Mouse (Mus musculus) adrenal gland, adult (tissue): ENCODE data around the gene Mgat2.
"Not testable (repeated sequence)": the region's sequence is repeated elsewhere in the genome, so short reads cannot be mapped to it uniquely, and the experiment has no call there.

Experiments
- DNase-seq, 2 experiments: peaks; one replicate each; pipeline ENCODE4 v3.0.0; 2022 to 2023; ENCODE audit warnings: low spot score in 1 of 2; ENCODE audit not compliant: inconsistent age in 2 of 2

Mgat2 gene

DNA sequence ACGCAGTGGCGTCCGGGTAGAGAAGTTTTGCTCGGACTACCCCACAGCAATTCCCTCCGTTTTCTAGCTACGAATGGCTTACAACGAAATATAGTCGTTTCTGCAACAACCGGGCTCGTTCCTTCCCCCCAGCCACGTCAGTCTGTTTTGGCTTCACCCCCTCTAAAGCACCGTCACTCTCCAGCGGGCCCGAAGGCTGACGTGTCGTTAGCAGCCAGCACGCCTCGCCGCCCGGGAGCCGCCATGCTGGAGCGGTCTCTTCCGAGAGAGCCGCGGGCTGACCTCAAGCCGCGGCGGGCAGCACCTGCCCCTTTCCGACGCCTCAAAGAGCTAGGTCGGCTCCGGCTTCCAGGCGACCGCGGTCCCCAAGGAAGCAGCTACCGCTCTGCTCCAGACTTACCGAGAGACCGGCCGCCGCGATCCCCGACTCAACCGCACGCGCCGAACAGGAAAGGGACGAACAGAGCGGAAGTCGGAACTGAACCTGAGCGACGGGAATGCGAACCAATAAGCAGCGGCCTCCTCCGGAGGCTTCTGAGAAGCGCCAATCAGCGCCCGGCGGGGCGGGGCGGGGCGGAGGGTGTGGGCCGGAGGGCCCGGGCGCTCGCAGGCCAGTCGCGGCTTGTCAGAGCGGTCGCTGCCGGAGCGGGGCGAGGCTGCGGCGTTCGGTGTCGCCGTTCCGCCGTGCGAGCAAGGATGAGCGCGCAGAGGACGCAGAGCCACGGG is at the start of gene Mgat2, which contains the start of gene Rpl36al:
Gene Mgat2, plus strand, starts transcription at position 575 of the 726 bp plus-strand sequence.
Gene Rpl36al, minus strand, starts transcription at position 501 of the 726 bp plus-strand sequence.
- DNase-seq: peak; percentile 98 to 99

DNA sequence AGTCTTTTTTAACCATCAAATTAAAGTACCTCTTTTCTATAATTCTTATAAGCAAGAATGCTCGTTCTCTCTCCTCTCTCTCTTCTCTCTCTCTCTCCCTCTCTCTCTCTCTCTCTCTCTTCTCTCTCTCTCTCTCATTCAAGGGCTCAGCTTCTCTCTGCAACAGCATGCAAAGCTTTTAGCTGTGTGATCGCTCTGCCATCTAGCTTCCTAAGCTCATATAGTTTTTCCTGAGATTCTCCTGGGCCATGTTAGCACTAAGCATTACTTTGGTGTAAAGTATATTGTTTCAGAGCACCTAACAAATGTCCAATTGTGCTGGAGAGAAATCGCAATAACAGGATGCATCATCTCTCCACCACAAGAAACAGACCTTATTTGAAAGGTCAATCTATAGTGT is 44.8 kb upstream of the Mgat2 start:
- no peak for DNase-seq

DNA sequence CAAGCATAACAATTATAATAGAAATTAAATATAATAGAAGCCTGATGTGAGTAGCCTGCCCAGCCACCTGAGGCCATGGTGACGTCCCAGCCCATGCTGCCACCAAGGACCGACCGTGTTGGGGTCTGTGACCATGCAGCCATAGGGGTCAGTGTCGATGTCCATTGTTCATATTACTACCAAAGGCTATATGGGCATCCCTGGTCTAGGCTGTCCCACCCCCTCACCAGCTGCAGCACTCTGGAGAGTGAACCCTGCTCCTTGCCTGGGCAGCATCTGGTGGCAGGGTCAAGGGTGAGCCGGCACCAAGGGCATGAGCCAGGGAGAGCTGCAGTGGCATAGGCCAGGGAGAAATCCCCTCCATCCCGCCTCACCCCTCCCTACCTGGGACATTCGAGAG is 44.1 kb upstream of the Mgat2 start:
- no peak for DNase-seq

DNA sequence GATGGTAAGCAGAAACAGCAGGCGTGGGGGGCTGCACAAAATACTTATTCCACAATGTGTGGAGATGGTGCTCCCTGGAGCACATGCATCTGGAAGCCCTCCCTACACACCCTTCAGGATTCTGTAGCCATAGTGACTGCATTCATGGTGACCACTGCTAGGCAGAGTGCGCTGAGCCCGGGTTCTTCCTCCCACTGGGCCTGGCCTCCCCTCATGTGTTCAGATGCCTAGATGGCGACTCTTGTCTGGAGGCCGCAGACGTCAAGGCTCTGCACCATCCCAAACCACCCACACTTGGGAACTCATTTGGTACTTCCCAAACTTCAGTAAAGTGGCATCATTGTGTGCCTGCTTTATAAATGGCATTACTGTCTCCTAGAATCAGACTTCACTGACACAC is 40.5 kb upstream of the Mgat2 start:
- no peak for DNase-seq

DNA sequence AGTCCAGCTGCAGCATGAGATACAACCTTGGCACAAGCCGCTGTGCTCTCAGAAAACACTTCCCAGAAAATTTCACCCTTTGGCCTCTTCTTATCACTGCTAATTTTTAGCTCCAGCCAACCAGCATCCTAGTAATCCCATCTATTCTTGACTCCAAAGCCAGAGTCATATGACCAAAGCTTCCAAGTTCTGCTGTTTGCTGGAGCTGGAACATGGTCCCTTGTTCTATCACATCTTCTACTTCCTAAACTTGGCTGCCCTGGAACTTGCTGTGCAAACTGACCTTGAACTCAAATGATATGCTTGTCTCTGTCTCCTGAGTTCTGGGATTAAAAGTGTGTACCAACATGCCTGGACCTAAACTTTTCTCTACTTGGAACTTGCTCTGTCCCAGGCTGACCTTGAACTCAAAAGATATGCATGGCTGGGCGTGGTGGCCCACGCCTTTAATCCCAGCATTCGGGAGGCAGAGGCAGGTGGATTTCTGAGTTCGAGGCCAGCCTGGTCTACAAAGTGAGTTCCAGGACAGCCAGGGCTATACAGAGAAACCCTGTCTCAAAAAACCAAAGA is 36.7 kb upstream of the Mgat2 start:
- DNase-seq: no peak

DNA sequence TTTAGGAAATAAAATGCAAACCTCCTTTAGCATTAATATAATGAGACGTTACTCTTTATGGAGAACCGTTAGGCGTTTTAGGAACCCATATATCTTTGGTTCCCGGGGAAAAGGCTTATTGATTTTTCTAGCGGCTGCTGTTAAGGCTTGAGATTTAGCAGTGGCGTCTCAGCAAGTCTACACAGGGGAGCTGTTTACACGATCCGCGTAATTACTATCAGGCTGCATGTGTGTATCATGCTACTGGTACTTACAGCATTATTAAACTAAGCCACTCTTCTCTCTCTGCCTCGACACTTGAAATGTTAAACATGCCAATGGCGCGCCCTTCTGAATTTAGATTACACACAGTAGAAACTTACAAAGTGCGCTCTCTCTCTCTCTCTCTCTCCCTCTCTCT is 33.9 kb upstream of the Mgat2 start:
- DNase-seq: no peak

DNA sequence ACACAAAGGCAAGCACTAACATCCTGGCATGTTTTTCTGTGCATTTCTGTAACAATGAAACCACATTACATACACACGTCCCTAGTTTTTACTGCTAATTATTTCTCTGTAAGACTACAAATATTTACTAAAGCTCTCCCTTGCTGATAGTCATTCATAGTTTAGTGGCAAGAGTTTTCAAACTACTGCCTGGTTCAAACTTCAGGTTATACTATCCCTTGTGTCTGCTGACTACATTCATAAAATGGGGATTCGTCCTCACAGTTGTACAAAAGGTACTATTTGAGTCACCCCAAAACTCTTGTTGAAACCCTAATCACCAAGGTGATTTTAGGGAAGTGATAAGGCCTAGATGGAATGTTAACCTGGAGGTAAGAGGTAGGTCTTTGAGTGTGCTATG is 28.0 kb upstream of the Mgat2 start:
- DNase-seq: no peak

DNA sequence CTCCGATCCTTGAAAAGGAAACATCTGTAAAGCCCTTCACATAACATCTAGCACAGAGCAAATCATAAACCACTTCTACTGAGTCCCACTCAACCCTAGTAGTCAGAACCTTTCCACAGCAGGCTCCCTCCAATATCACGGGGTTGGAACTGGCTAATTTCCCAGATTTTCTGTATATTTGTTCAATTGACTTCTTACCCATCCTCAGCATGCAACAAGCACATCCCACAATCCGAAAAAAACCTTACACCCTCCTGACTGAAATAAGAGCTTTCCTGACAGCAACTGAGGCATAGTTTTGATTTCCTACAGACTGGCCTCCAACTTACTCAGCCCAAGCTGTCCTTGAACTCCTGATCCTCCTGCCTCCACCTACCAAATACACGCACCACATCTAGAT is 27.5 kb upstream of the Mgat2 start:
- peak in 1 of 2 experiments; percentile 18 for DNase-seq

DNA sequence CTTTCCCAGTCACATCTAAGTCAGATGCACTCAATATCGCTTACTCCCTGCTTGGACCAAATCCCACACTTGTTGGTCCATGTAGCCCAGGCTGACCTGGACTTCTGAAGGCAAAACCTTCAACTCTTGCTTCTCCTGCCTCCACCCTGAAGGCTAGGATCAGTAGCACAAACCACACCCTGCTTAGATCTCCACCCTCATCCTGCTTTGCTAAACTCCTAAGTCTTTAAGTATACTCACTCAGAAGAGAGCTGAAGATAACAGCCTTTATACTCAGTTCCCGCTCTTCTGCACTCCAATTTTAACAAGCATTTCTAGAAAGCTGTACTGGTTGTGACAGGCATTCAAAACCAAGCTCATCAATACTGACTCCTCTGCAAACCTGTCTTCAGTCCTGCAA is 26.9 kb upstream of the Mgat2 start:
- DNase-seq: peak in 1 of 2 experiments; percentile 21

DNA sequence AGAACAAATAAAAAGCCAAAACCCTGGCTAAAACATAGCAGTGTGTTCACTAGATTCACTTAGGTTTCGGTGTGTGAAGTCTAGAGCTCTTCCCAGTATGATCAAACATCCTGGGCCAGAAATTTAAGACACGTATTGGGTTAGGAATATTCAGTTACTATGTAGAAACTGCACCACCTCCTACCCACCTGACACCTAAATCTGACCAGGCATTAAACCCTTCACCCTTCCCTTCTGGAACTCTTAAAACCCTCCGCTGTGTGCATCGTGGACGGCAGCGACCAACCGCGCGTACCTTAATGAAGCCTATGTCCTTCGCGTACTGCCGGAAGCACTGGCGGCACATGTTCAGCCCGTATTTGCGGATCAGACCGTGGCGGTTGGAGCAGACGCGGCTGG is 25.6 kb upstream of the Mgat2 start:
- DNase-seq: no peak

DNA sequence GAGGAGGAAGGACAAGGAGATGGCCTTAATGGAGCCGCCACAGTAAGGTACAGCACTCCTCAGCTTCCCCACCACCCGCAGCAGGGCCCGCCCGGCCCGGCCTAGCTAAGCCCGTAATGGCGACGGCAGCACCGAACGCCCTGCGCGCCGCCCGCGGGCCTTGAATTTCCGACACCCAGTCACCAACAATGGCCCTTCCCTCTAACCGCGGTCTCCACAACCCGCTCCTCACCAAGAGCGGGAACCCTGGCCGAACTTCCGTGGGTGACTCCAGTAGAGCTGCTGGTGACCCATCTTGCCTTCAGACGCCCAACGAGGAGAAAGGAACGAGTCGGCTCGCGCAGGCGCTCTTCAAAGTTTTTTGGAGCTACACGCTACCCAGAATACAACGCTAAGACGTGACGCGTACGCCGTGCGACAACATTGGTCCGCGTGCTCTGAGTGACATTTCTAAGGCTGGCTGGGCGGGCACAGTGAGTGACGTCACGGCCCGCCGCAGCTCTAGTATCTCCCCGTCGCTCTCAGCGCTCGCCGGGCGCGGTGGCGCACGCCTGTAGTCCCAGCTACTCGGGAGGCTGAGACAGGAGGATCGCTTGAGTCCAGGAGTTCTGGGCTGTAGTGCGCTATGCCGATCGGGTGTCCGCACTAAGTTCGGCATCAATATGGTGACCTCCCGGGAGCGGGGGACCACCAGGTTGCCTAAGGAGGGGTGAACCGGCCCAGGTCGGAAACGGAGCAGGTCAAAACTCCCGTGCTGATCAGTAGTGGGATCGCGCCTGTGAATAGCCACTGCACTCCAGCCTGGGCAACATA is 25.0 kb upstream of the Mgat2 start, which contains the start of gene Rps29:
Gene Rps29, minus strand, starts transcription at position 422 of the 813 bp plus-strand sequence.
- peak; percentile 99 for DNase-seq

DNA sequence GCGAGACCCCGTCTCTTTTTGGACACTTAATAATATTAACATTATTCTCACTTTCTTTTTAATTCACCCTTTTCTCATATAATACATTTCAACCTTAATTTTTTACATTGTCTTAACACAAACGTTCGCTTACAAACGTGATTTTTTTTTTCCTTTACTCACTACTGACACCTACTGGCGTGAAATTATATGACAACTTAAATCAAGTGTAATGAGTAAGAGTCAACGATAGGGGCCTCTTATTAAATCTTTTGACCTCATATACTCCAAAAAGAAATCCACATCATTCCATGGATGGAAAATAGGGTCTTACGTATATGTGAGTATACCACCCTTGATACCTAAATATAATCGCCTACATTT is 24.4 kb upstream of the Mgat2 start:
- peak in 1 of 2 experiments; percentile 82 for DNase-seq

DNA sequence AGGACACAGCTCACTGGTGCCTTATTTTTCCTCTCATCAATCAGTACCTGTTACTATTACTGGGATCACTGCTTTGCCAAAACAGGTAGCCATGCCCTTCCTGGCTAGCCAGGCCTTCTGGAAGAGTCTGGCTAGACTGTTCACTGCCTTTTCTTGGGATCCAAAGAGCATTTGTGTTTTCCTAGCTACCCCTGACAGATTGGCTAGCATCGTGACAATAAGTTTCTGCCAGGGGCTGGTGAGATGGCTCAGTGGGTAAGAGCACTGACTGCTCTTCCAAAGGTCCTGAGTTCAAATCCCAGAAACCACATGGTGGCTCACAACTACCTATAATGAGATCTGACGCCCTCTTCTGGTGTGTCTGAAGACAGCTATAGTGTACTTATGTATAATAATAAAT is 23.3 kb upstream of the Mgat2 start:
- DNase-seq: peak in 1 of 2 experiments; percentile 30

DNA sequence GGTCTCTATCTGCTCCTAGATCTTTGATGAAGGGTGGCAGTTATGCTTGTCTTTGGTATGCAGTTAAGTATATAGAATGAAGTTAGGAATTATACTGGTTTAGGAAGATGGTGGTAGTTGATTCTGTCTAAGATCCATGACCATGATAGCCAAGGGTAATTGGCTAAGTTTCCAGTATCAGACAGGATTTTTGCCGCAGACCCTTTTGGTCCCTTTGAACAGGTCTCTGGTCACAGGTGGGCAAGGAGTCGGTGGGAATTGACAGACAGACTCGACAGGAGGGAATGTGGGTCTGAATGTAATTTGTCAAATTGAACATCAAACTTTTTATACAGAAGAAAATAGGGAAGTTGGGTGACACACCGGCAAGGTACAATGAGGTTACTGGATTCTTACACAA is 20.4 kb upstream of the Mgat2 start:
- DNase-seq: not testable (repeated sequence)

DNA sequence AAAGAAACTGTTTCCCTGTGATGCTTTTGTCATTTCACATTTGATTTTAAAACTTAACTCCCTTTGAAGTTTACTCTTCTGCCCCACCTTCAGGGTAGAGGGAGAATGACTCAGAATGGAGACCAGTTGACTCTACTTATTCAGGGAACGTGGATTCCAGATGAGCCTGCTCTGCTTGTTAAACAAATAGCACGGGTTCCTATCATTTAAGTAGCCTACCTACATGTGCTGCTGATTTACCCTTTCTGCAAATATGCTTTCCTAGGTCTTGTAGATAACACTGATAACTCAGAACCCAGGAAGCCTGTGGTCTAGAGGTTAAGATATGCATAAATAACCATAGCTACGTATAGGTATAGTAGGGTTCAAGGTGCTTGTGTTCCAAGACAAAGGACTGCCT is 19.1 kb upstream of the Mgat2 start:
- no peak for DNase-seq

DNA sequence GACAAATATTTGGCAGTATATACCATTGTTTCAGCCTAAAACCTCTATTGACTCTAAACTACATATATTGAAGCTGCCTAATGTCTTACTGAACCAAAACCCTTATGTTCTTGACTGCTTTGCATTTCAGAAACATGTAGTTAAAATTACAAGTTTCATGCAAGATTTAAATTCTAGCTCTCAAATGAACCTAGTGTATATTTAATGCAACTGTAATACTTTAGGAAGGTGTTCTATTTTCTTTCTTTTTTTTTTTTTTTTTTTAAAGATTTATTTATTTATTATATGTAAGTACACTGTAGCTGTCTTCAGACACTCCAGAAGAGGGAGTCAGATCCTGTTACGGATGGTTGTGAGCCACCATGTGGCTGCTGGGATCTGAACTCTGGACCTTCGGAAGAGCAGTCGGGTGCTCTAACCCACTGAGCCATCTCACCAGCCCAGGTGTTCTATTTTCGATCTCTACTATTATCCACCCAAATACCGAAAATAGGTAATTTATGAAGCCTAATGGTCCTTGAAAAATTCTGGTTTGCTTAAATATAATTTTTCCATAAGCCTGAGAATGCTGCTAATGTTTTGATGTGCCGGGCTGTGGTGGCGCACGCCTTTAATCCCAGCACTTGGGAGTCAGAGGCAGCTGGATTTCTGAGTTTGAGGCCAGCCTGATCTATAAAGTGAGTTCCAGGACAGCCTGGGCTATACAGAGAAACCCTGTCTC is 16.9 kb upstream of the Mgat2 start:
- not testable (repeated sequence) for DNase-seq

DNA sequence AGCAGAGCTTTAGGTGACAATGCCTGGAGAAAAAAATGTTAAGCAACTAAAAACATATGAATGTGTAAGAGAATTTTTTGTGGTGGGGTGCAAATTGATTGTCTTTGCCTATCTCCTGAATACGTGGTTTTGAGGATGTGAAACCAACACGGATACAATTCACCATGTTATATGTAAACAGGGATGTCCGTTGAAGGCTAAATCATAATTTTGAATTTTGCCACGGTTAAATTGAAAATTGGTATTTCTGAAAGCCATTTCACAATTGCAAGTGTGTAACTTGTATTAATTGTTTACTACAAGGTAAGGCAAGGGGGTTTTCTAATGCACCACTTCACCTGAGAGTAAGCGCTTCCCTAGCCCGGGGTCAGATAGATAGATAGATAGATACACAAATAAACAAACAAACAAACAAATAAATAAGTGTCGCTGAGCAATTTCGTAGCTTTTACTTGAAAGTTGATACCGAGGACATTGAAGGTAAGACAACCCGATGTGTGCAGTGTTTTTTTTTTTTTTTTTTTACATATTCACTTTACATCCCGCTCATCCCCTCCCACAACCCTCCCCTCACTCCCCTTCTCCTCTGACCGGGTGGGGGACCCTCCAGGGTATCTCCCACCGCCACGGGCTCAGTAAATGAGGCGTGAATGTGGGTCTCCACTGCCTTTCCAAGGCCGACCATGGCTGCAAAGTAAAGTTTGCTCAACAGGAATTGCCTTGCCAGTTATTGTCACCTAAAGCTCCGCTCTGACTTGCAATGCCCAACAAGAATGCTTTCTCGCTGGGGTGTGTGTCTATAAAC is 16.1 kb upstream of the Mgat2 start:
- no peak for DNase-seq

DNA sequence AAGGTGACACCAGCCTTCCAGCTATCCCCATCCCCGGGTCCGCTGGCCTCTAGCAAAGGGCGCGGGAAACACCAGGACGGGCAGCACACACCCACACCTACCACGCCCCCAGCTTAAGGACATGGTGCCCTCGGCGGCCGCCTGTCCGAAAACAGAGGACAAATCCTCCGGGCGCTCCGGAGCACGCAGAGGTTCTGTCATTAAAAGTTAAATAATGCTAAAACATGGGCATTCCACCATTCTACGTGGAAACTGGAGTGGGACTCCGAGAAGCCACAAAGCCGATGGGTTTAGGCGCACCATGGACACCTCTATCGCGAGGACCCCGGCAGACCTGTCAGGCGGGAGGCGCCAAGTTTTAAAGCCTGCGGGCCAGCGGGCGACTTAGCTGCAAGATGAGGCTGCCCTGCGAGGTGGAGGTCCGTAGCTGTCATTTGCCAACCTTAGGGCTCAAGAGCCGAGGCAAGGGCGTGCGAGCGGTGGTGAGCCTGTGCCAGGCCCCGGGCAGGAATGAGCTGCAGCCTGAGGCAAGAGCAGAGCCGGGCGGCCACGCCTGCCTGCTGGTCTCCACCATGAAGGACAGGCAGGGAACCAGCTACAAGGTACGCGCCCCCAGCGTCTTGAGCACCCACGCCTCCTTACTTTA is 15.4 kb upstream of the Mgat2 start, which contains the start of gene Lrr1:
Gene Lrr1, plus strand, starts transcription at position 354 of the 646 bp plus-strand sequence.
- DNase-seq: peak; percentile 88 to 98

DNA sequence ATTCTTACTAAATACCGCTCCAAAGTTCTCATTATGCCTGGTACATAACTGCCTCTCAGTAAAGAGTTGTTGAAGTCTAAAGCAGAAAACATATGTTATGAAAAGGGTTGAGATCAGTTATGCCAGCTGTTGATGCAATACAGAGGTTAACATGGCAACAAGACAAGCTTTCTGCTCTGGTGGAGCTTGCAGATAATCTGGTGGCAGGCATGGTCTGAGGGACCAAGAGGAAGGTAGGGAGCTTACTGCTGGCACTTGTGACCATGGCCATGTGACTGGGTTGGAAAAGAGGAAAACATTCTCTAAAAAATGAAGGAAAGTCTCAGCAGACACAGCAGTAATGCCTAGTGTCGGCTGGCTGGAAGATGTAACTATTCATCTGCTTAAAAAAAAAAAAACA is 12.7 kb upstream of the Mgat2 start:
- no peak for DNase-seq

DNA sequence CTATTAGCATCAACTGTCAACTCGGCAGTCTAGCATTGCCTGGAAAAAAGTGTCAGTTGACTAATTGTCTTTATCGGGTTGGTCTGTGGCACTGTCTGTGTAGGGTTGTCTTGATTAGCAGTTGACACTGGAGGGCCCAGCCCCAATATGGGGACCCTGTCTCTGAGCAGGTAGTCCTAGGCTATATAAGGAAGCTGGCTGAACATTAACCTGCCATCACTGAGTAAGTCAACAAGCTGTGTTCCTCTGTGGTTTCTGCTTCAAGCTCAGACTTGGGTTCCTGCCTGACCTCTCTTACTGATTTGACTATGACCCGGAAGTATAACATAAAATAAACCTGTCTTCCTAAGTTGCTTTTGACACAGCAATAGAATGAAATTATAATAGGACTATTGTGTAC is 8.0 kb upstream of the Mgat2 start:
- DNase-seq: no peak
